Mouse (Mus musculus): ENCODE results near the gene Mustn1. TPM values are rescaled to one million over a fixed set of nuclear protein-coding genes. Genes with fewer than 3 reads are reported as not detected.

Gene Mustn1
- polyA plus RNA-seq, 1 experiment from 2014 or later: 2.3 TPM

Other genes starting within 250 kb of the Mustn1 start
- gene Rft1, start 224.8 kb upstream of the Mustn1 start, polyA plus RNA-seq (2015; fragmentation: Nextera tagmentation; extraction: Ambion mirVana): 3.9 and 4.1 TPM in 2 replicates
- 11.0 and 12.0 TPM in 2 replicates for gene Sfmbt1, start 164.4 kb upstream of the Mustn1 start, polyA plus RNA-seq (2015; fragmentation: Nextera tagmentation; extraction: Ambion mirVana)
- 7.7 and 8.1 TPM in 2 replicates for gene Tmem110, start 53.6 kb upstream of the Mustn1 start, polyA plus RNA-seq (2015; fragmentation: Nextera tagmentation; extraction: Ambion mirVana)
- 278 and 305 TPM in 2 replicates for gene Itih4, start 7.3 kb downstream of the Mustn1 start, polyA plus RNA-seq (2015; fragmentation: Nextera tagmentation; extraction: Ambion mirVana)
- gene Itih3, start 44.6 kb downstream of the Mustn1 start, polyA plus RNA-seq (2015; fragmentation: Nextera tagmentation; extraction: Ambion mirVana): 687 and 781 TPM in 2 replicates
- gene Itih1, start 64.1 kb downstream of the Mustn1 start, polyA plus RNA-seq (2015; fragmentation: Nextera tagmentation; extraction: Ambion mirVana): 82.0 and 101 TPM in 2 replicates
- gene Nek4, start 72.2 kb downstream of the Mustn1 start, polyA plus RNA-seq (2015; fragmentation: Nextera tagmentation; extraction: Ambion mirVana): 3.6 TPM in 2 replicates
- 14.6 and 16.0 TPM in 2 replicates for gene Glt8d1, start 122.2 kb downstream of the Mustn1 start, polyA plus RNA-seq (2015; fragmentation: Nextera tagmentation; extraction: Ambion mirVana)
- gene Spcs1, start 122.5 kb downstream of the Mustn1 start, polyA plus RNA-seq (2015; fragmentation: Nextera tagmentation; extraction: Ambion mirVana): 259 and 284 TPM in 2 replicates
- 50.6 and 52.9 TPM in 2 replicates for gene Pbrm1, start 139.9 kb downstream of the Mustn1 start, polyA plus RNA-seq (2015; fragmentation: Nextera tagmentation; extraction: Ambion mirVana)
- 54.8 and 60.1 TPM in 2 replicates for gene Gnl3, start 140.0 kb downstream of the Mustn1 start, polyA plus RNA-seq (2015; fragmentation: Nextera tagmentation; extraction: Ambion mirVana)
- gene Smim4, start 249.8 kb downstream of the Mustn1 start, polyA plus RNA-seq (2015; fragmentation: Nextera tagmentation; extraction: Ambion mirVana): 47.7 and 57.1 TPM in 2 replicates